Mouse (Mus musculus) right cerebral cortex, adult 2 months (tissue): ENCODE data around the gene Abcc4.
A peak's percentile ranks its signal among the peaks of the same experiment; 100 is the strongest.

Experiments used
- DNase-seq, 2 experiments: peaks; one replicate each; pipeline ENCODE4 v3.0.0; 2021 to 2022; ENCODE audit warnings: low spot score in 2 of 2

Gene Abcc4

GRCm38 (mm10) chr14:118642140-118642539 lies 63.9 kb downstream of the Abcc4 start:
- no peak for DNase-seq

GRCm38 (mm10) chr14:118638447-118639275 lies 67.4 kb downstream of the Abcc4 start:
- no peak for DNase-seq

- peak; percentile 18 to 31 for DNase-seq
Measured at GRCm38 (mm10) chr14:118635493-118636183, 70.4 kb downstream of the Abcc4 start.

GRCm38 (mm10) chr14:118629649-118630048 lies 76.4 kb downstream of the Abcc4 start:
- no peak for DNase-seq

- no peak for DNase-seq
Measured at GRCm38 (mm10) chr14:118621449-118621789, 84.6 kb downstream of the Abcc4 start.

- no peak for DNase-seq
Measured at GRCm38 (mm10) chr14:118620773-118621448, 85.1 kb downstream of the Abcc4 start.

GRCm38 (mm10) chr14:118616698-118617311 lies 89.2 kb downstream of the Abcc4 start:
- peak; percentile 75 to 81 for DNase-seq

- no peak for DNase-seq
Measured at GRCm38 (mm10) chr14:118613734-118614133, 92.3 kb downstream of the Abcc4 start.

- DNase-seq, result no peak
Measured at GRCm38 (mm10) chr14:118611714-118612113, 94.3 kb downstream of the Abcc4 start.

GRCm38 (mm10) chr14:118610786-118611185 lies 95.2 kb downstream of the Abcc4 start:
- DNase-seq, result no peak

- DNase-seq, result peak in 1 of 2 experiments; percentile 16
Measured at GRCm38 (mm10) chr14:118608816-118609465, 97.1 kb downstream of the Abcc4 start.

- no peak for DNase-seq
Measured at GRCm38 (mm10) chr14:118608317-118608716, 97.7 kb downstream of the Abcc4 start.

GRCm38 (mm10) chr14:118606476-118606875 lies 99.5 kb downstream of the Abcc4 start:
- no peak for DNase-seq

- no peak for DNase-seq
Measured at GRCm38 (mm10) chr14:118604903-118605302, 101.1 kb downstream of the Abcc4 start.

GRCm38 (mm10) chr14:118602031-118602430 lies 104.0 kb downstream of the Abcc4 start:
- no peak for DNase-seq

GRCm38 (mm10) chr14:118600746-118601145 lies 105.3 kb downstream of the Abcc4 start:
- DNase-seq, result no peak

- no peak for DNase-seq
Measured at GRCm38 (mm10) chr14:118598757-118599156, 107.3 kb downstream of the Abcc4 start.

- no peak for DNase-seq
Measured at GRCm38 (mm10) chr14:118594463-118594862, 111.6 kb downstream of the Abcc4 start.

GRCm38 (mm10) chr14:118591477-118592403 lies 114.3 kb downstream of the Abcc4 start:
- peak; percentile 81 to 83 for DNase-seq

- no peak for DNase-seq
Measured at GRCm38 (mm10) chr14:118582333-118582941, 123.6 kb downstream of the Abcc4 start.
